Mouse (Mus musculus): ENCODE measurements around the gene Iqcf3. TPM values are rescaled to one million over a fixed set of nuclear protein-coding genes. Genes with fewer than 3 reads are reported as not detected.
A peak's percentile ranks its signal among the peaks of the same experiment; 100 is the strongest.

The Iqcf3 gene
- total RNA-seq, 2 experiments from 2014 or later = not detected

- DNase-seq = peak; percentile 80
- intact Hi-C loops (cut with DNase I; ENCODE audit: low total_unique reads) = loop anchor here (5.0 kb wide), 1 partner anchor 37 kb away; the partner anchor contains the start of gene Acy1
Observed at GRCm38 (mm10) chr9:106474456-106474855, 87.0 kb downstream of the Iqcf3 start.

GRCm38 (mm10) chr9:106473753-106474105 is 87.7 kb downstream of the Iqcf3 start:
- intact Hi-C loops (cut with DNase I; ENCODE audit: low total_unique reads) = loop anchor here (5.0 kb wide), 1 partner anchor 36 kb away; the partner anchor contains the start of gene Acy1
- DNase-seq = peak; percentile 24

DNA sequence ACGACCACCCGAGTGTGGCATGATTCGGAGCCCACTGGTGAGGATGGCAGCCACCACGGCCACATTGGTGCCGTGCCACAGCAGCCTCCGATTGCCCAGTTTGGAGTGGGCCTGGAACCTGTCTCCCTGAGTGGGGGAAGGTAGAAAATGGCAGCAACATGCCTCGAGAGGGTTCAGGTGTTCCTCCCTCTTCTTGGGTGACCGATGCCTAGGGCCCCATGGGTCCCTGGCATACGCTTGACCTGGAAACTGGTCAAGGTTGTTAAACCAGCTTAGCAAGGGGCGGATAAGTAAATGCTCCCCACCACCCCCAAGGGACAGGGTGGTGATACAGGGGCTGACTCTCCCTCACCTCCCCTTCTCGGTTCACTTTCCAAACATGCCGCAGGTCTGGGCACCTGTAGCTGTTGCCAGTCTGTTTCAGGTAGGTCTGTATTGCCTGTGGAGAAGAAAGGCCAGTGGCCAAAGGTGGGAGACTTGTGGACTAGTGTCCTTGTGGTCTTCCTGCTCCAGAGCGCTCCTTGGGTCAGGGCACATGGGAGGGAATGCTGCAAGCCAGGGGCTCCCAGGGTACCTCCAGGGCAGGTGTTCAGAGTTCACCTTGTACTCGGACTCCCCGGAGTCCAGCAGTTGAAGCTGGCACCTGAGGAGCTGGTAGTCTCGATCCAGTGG is 88.2 kb downstream of the Iqcf3 start:
- peak; percentile 7 for DNase-seq
- intact Hi-C loops (cut with DNase I; ENCODE audit: low total_unique reads) = loop anchor here (5.0 kb wide), 1 partner anchor 36 kb away; the partner anchor contains the start of gene Acy1

- intact Hi-C loops (cut with DNase I; ENCODE audit: low total_unique reads) = loop anchor here (5.0 kb wide), 1 partner anchor 35 kb away; the partner anchor contains the start of gene Acy1
- peak; percentile 19 for DNase-seq
Observed at GRCm38 (mm10) chr9:106472321-106472720, 89.1 kb downstream of the Iqcf3 start.

- intact Hi-C loops (cut with DNase I; ENCODE audit: low total_unique reads) = loop anchor here (5.0 kb wide), 1 partner anchor 35 kb away; the partner anchor contains the start of gene Acy1
Observed at GRCm38 (mm10) chr9:106471892-106472291, 89.5 kb downstream of the Iqcf3 start.

GRCm38 (mm10) chr9:106470991-106471750 is 90.3 kb downstream of the Iqcf3 start:
- peak; percentile 6 for DNase-seq
- intact Hi-C loops (cut with DNase I; ENCODE audit: low total_unique reads) = loop anchor here (5.0 kb wide), 1 partner anchor 34 kb away; the partner anchor contains the start of gene Acy1

More at GRCm38 (mm10) chr9:106471892-106472291, 89.5 kb downstream of the Iqcf3 start:
- DNase-seq = peak; percentile 77

GRCm38 (mm10) chr9:106469776-106470175 is 91.7 kb downstream of the Iqcf3 start:
- intact Hi-C loops (cut with DNase I; ENCODE audit: low total_unique reads) = loop anchor here (5.0 kb wide), 1 partner anchor 32 kb away; the partner anchor contains the start of gene Acy1

GRCm38 (mm10) chr9:106469317-106469716 is 92.1 kb downstream of the Iqcf3 start:
- intact Hi-C loops (cut with DNase I; ENCODE audit: low total_unique reads) = no loop called here
- DNase-seq = no peak

More at GRCm38 (mm10) chr9:106469776-106470175, 91.7 kb downstream of the Iqcf3 start:
- peak; percentile 2 for DNase-seq

DNA sequence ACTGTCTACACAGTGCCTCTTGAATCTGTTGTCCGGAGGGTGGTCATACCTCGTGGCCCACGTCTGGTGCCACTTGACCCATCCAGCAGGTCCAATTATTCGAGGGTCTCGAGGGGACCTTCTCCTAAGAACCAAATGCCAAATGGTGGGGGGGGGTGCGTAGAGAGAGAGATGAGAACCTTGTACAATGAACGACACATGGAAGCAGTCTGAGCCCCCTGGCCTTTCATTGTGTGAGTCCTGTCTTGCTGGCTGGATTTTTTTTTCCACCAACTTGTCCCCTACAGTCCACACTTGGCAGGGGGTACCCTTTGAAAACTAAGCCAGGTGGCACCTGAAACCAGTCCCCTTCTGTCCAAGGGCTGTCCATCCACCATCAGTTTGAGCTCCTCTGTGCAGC is 93.7 kb downstream of the Iqcf3 start:
- no peak for DNase-seq
- intact Hi-C loops (cut with DNase I; ENCODE audit: low total_unique reads) = no loop called here

- no peak for DNase-seq
- intact Hi-C loops (cut with DNase I; ENCODE audit: low total_unique reads) = no loop called here
Observed at GRCm38 (mm10) chr9:106466721-106467120, 94.7 kb downstream of the Iqcf3 start.

GRCm38 (mm10) chr9:106465571-106466200 is 95.7 kb downstream of the Iqcf3 start, which contains the start of gene Gpr62:
TSS of gene Gpr62 (minus strand) at chr9:106465938.
- peak; percentile 74 for DNase-seq

GRCm38 (mm10) chr9:106464751-106465541 is 96.5 kb downstream of the Iqcf3 start:
- intact Hi-C loops (cut with DNase I; ENCODE audit: low total_unique reads) = no loop called here
- peak; percentile 71 for DNase-seq

More at GRCm38 (mm10) chr9:106465571-106466200, 95.7 kb downstream of the Iqcf3 start, which contains the start of gene Gpr62:
- intact Hi-C loops (cut with DNase I; ENCODE audit: low total_unique reads) = no loop called here

GRCm38 (mm10) chr9:106463122-106464063 is 98.0 kb downstream of the Iqcf3 start:
- DNase-seq = no peak
- intact Hi-C loops (cut with DNase I; ENCODE audit: low total_unique reads) = no loop called here

DNA sequence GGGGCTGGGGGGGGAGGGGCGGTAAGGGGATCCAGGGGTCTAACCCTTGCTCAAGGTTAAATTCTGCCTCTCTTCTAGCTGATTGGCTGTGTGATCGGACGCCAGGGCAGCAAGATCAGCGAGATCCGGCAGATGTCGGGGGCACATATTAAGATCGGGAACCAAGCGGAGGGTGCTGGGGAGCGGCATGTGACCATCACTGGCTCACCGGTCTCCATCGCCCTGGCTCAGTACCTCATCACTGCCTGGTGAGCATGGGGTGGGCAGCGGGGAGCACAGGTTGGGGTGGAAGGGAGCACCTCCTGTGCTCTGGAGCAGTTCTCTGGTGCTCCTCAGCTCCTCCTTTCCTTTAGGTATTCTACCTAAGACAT is 99.0 kb downstream of the Iqcf3 start:
- intact Hi-C loops (cut with DNase I; ENCODE audit: low total_unique reads) = no loop called here
- no peak for DNase-seq

DNA sequence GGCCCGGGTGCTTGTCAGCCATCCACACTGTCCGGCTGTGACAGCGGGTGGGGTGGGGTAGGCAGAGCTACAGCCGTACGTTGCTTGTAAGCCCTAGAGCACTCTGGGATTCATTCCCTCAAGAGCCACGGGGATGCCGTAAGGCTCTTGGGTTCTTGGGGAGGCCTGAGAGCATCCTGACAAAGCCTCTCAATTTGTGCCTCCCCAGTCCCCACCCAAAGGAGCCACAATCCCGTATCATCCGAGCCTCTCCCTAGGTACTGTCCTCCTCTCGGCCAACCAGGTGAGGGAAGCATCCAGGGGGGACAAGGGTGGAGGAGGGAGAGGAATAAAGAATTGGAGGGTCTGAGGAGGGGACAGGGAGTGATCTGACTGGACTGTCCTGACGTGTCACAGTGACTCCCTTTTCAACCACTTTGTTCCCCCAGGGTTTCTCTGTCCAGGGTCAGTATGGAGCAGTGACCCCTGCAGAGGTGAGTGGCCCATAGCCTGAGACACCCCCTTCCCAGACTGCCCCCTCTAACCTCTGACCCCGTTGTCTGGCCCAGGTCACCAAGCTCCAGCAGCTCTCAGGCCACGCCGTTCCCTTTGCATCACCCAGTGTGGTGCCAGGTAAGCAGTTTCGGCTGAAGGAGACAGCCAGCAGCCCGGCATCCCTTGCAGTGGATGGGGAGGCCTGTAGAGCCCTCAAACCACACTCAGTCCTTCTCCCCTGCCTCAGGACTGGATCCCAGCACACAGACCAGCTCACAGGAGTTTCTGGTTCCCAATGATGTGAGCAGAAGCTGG is 99.6 kb downstream of the Iqcf3 start:
- no peak for DNase-seq
- intact Hi-C loops (cut with DNase I; ENCODE audit: low total_unique reads) = no loop called here

- intact Hi-C loops (cut with DNase I; ENCODE audit: low total_unique reads) = no loop called here
- DNase-seq = no peak
Observed at GRCm38 (mm10) chr9:106461026-106461415, 100.4 kb downstream of the Iqcf3 start.

GRCm38 (mm10) chr9:106460401-106461025 is 100.9 kb downstream of the Iqcf3 start:
- DNase-seq = no peak
- intact Hi-C loops (cut with DNase I; ENCODE audit: low total_unique reads) = no loop called here
